Mouse (Mus musculus): ENCODE measurements around the gene Dnajb1.
"Not testable (repeated sequence)": the region's sequence is repeated elsewhere in the genome, so short reads cannot be mapped to it uniquely, and the experiment has no call there.

Gene Dnajb1

GRCm38 (mm10) chr8:83607661-83608397 is at the start of gene Dnajb1, which contains the start of gene Tecr:
TSS of gene Dnajb1 (plus strand) at chr8:83608193.
TSS of gene Tecr (minus strand) at chr8:83607971.
- DNase-seq (ENCODE audit: low spot score): peak; percentile 98

- no peak for DNase-seq (ENCODE audit: low spot score)
These were observed 45.3 kb upstream of the Dnajb1 start for GRCm38 (mm10) chr8:83562669-83563068.

GRCm38 (mm10) chr8:83563246-83563645 is 44.7 kb upstream of the Dnajb1 start:
- no peak for DNase-seq (ENCODE audit: low spot score)

GRCm38 (mm10) chr8:83565731-83566375 is 42.1 kb upstream of the Dnajb1 start:
- DNase-seq (ENCODE audit: low spot score): no peak

GRCm38 (mm10) chr8:83566469-83567395 is 41.3 kb upstream of the Dnajb1 start, which contains the start of gene Ndufb7:
TSS of gene Ndufb7 (plus strand) at chr8:83566671.
- DNase-seq (ENCODE audit: low spot score): peak; percentile 98

- no peak for DNase-seq (ENCODE audit: low spot score)
These were observed 40.3 kb upstream of the Dnajb1 start for GRCm38 (mm10) chr8:83567668-83568067.

- no peak for DNase-seq (ENCODE audit: low spot score)
These were observed 39.9 kb upstream of the Dnajb1 start for GRCm38 (mm10) chr8:83568128-83568527.

- no peak for DNase-seq (ENCODE audit: low spot score)
These were observed 39.2 kb upstream of the Dnajb1 start for GRCm38 (mm10) chr8:83568755-83569154.

- no peak for DNase-seq (ENCODE audit: low spot score)
These were observed 38.8 kb upstream of the Dnajb1 start for GRCm38 (mm10) chr8:83569165-83569564.

GRCm38 (mm10) chr8:83570272-83571000 is 37.6 kb upstream of the Dnajb1 start:
- DNase-seq (ENCODE audit: low spot score): no peak

- not testable (repeated sequence) for DNase-seq (ENCODE audit: low spot score)
These were observed 37.0 kb upstream of the Dnajb1 start for GRCm38 (mm10) chr8:83571001-83571340.

- DNase-seq (ENCODE audit: low spot score): no peak
These were observed 36.2 kb upstream of the Dnajb1 start for GRCm38 (mm10) chr8:83571791-83572190.

GRCm38 (mm10) chr8:83572246-83572812 is 35.7 kb upstream of the Dnajb1 start:
- no peak for DNase-seq (ENCODE audit: low spot score)

- no peak for DNase-seq (ENCODE audit: low spot score)
These were observed 34.7 kb upstream of the Dnajb1 start for GRCm38 (mm10) chr8:83573140-83573875.

- no peak for DNase-seq (ENCODE audit: low spot score)
These were observed 33.2 kb upstream of the Dnajb1 start for GRCm38 (mm10) chr8:83574631-83575315.

- DNase-seq (ENCODE audit: low spot score): no peak
These were observed 32.2 kb upstream of the Dnajb1 start for GRCm38 (mm10) chr8:83575561-83576515.

- no peak for DNase-seq (ENCODE audit: low spot score)
These were observed 31.5 kb upstream of the Dnajb1 start for GRCm38 (mm10) chr8:83576516-83576895.

GRCm38 (mm10) chr8:83576921-83577320 is 31.1 kb upstream of the Dnajb1 start:
- no peak for DNase-seq (ENCODE audit: low spot score)

- no peak for DNase-seq (ENCODE audit: low spot score)
These were observed 30.6 kb upstream of the Dnajb1 start for GRCm38 (mm10) chr8:83577384-83577791.
